Mouse (Mus musculus): ENCODE measurements around the gene Cbfa2t3. TPM values are rescaled to one million over a fixed set of nuclear protein-coding genes. Genes with fewer than 3 reads are reported as not detected.

Cbfa2t3 gene
- total and polyA plus RNA-seq, 2 experiments from 2014 or later = 10.0 to 12.6 TPM

- H3K4me1 ChIP-seq (ENCODE audit: insufficient read depth, low read length) = peaks cover 18% of the 10 kb centered on the region
- TF ChIP-seq CTCF (IDR thresholded peaks at IDR 0.05; ENCODE audit: low read depth) = no peak
- 0 out of 2 replicates have a peak, but pooled peaks cover 4% of the 10 kb centered on the region for H3K36me3 ChIP-seq (ENCODE audit: insufficient read depth, low read length)
- WGBS = 68% methylated on average over 2 of the region's 2 CpGs
- 0 out of 2 replicates have a peak overlapping the region, but pooled peaks have one; percentile 17 for H3K27ac ChIP-seq
- no peaks in the 10 kb centered on the region for H3K27me3 ChIP-seq (ENCODE audit: insufficient read depth, low read length)
- no peak overlapping the region for H3K4me3 ChIP-seq (ENCODE audit: low read length)
- no peak overlapping the region for H3K4me2 ChIP-seq (ENCODE audit: low read depth, low read length)
- DNase-seq (ENCODE audit: low spot score) (no peak), ATAC-seq (no peak)
- H3K9me3 ChIP-seq (ENCODE audit: low read length) = no peaks in the 10 kb centered on the region
- H3K9ac ChIP-seq (replicated peaks; ENCODE audit: low read length) = no peak overlapping the region
Measured at GRCm38 (mm10) chr8:122661894-122662293, 37.0 kb downstream of the Cbfa2t3 start.

- H3K4me1 ChIP-seq (ENCODE audit: insufficient read depth, low read length) = peaks cover 10% of the 10 kb centered on the region
- no peaks in the 10 kb centered on the region for H3K27me3 ChIP-seq (ENCODE audit: insufficient read depth, low read length)
- no peaks in the 10 kb centered on the region for H3K9me3 ChIP-seq (ENCODE audit: low read length)
- H3K27ac ChIP-seq = peak overlapping the region; percentile 17; the same call in 1 of the 2 replicates
- no peak overlapping the region for H3K4me3 ChIP-seq (ENCODE audit: low read length)
- ATAC-seq (no peak), DNase-seq (ENCODE audit: low spot score) (peak; percentile 64)
- H3K36me3 ChIP-seq (ENCODE audit: insufficient read depth, low read length) = 0 out of 2 replicates have a peak, but pooled peaks cover 4% of the 10 kb centered on the region
- no peak overlapping the region for H3K4me2 ChIP-seq (ENCODE audit: low read depth, low read length)
- H3K9ac ChIP-seq (replicated peaks; ENCODE audit: low read length) = no peak overlapping the region
- no peak for TF ChIP-seq CTCF (IDR thresholded peaks at IDR 0.05; ENCODE audit: low read depth)
- WGBS = 21% methylated on average over 7 of the region's 7 CpGs
Measured at GRCm38 (mm10) chr8:122661138-122661537, 37.8 kb downstream of the Cbfa2t3 start.

- ATAC-seq (no peak), DNase-seq (ENCODE audit: low spot score) (no peak)
- Histone ChIP-seq H3K36me3 (ENCODE audit: insufficient read depth, low read length) (0 out of 2 replicates have a peak, but pooled peaks cover 4% of the 10 kb centered on the region), H3K27ac (no peak overlapping the region), H3K27me3 (ENCODE audit: insufficient read depth, low read length) (no peaks in the 10 kb centered on the region), H3K4me1 (ENCODE audit: insufficient read depth, low read length) (peaks cover under 1% of the 10 kb centered on the region), H3K4me3 (ENCODE audit: low read length) (no peak overlapping the region), H3K9me3 (ENCODE audit: low read length) (no peaks in the 10 kb centered on the region), H3K9ac (replicated peaks; ENCODE audit: low read length) (no peak overlapping the region), H3K4me2 (ENCODE audit: low read depth, low read length) (no peak overlapping the region)
- 75% methylated on average over 2 of the region's 2 CpGs for WGBS
- peak; percentile 59 for TF ChIP-seq CTCF (IDR thresholded peaks at IDR 0.05; ENCODE audit: low read depth)
Measured at GRCm38 (mm10) chr8:122660022-122660421, 38.9 kb downstream of the Cbfa2t3 start.

DNA sequence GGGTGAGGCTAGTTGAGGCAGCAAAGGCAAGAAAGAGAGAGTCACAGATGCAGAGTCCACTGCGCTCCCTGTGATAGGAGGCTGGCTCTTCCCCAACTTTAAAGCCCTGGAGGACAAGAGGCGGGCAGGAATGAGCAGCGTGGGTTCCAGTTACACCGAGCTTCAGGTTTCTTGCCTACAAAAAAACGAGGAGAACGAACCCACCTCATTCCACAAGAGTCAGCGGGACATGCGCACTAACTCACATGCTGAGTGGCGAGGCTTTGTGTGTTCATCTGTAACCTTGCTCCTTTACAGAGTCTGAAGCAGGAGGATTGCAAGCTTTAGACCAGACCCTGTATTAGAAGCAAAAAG, 40.1 kb downstream of the Cbfa2t3 start:
- Histone ChIP-seq H3K27me3 (ENCODE audit: insufficient read depth, low read length) (no peaks in the 10 kb centered on the region), H3K27ac (no peak overlapping the region), H3K4me2 (ENCODE audit: low read depth, low read length) (no peak overlapping the region), H3K9ac (replicated peaks; ENCODE audit: low read length) (no peak overlapping the region), H3K36me3 (ENCODE audit: insufficient read depth, low read length) (0 out of 2 replicates have a peak, but pooled peaks cover 4% of the 10 kb centered on the region), H3K9me3 (ENCODE audit: low read length) (no peaks in the 10 kb centered on the region), H3K4me1 (ENCODE audit: insufficient read depth, low read length) (peaks cover 2% of the 10 kb centered on the region; the same call in 1 of the 2 replicates), H3K4me3 (ENCODE audit: low read length) (no peak overlapping the region)
- 78% methylated on average over 9 of the region's 9 CpGs for WGBS
- DNase-seq (ENCODE audit: low spot score) (no peak), ATAC-seq (no peak)
- TF ChIP-seq CTCF (IDR thresholded peaks at IDR 0.05; ENCODE audit: low read depth) = no peak

DNA sequence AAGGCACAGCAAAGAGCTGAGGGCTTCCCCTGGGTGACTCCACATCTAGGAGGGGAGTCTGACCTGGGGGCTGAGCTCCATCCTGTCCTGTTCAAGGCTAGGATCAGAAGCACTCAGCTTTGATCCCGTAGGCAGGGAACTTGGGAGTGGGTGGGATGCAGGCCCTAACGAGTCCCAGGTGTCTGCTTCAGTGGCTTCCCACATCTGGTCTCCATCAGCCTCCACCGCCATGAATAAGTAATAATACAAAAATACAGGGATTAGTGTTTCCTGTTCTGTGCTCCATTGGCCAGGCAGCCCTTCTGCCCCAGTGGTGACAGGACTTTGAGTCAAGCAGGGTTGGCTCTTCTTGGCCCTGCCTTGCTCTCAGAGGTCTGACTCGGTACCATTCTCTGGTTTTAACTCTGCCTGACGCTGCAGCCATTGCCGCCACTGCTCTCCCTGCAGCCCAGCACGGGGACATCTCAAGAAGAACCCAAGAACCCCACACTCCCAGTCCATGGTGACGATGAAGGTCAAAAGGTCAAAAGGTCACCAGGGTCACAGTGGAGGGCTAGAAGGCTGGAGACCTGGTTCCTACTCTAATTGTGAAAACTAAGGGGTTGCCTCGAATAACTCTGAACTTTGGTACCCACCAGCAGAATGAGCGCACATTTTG, 40.6 kb downstream of the Cbfa2t3 start:
- H3K4me3 ChIP-seq (ENCODE audit: low read length) = no peak overlapping the region
- peaks cover 2% of the 10 kb centered on the region; the same call in 1 of the 2 replicates for H3K4me1 ChIP-seq (ENCODE audit: insufficient read depth, low read length)
- no peak for DNase-seq (ENCODE audit: low spot score)
- H3K36me3 ChIP-seq (ENCODE audit: insufficient read depth, low read length) = 0 out of 2 replicates have a peak, but pooled peaks cover 4% of the 10 kb centered on the region
- H3K27me3 ChIP-seq (ENCODE audit: insufficient read depth, low read length) = no peaks in the 10 kb centered on the region
- no peak overlapping the region for H3K9ac ChIP-seq (replicated peaks; ENCODE audit: low read length)
- no peak for ATAC-seq
- H3K4me2 ChIP-seq (ENCODE audit: low read depth, low read length) = no peak overlapping the region
- TF ChIP-seq CTCF (IDR thresholded peaks at IDR 0.05; ENCODE audit: low read depth) = no peak
- H3K9me3 ChIP-seq (ENCODE audit: low read length) = no peaks in the 10 kb centered on the region
- WGBS = 74% methylated on average over 10 of the region's 10 CpGs
- no peak overlapping the region for H3K27ac ChIP-seq

DNA sequence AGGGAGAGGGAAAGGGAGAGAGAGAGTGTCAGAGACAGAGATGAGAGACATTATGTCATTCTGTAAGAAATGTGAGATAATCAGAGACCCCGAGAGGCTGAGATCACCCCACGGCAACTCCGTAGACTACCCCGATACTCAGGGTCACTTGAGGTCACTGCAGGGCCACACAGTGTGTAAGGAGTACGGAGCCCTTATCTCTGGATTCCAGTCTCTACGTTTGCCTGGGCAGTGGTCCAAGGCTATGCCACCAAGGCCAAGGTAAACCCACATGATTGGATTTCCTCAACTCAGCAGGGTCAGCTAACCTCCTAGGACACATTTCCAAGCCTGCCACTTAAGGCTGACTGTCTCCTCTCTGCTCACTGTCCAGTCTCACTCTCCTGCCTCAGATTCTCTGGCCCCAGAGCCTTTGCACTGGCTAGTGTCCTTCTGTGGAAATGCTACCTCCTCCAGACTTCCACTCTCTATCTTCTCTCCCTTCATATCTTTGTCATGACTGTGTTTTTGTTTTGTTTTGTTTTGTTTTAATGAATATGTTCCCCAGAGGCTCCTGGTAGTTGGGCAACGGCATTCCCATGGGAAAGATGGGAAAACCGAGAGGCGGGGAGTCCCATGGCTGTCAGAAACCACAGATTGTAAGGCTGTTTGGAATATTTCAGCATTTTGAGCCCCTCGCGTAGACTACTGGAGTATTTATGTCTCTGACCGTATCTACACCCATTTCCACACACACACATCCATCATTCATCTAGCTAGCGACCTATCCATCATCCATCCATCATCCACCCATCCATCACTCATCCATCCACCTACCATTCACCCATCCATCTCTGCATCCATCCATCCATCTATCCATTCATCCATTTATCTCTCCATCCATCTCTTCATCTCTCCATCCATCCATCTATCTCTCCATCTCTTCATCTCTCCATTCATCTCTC, 42.6 kb downstream of the Cbfa2t3 start:
- Histone ChIP-seq H3K9ac (replicated peaks; ENCODE audit: low read length) (no peak overlapping the region), H3K4me1 (ENCODE audit: insufficient read depth, low read length) (peaks cover 2% of the 10 kb centered on the region), H3K36me3 (ENCODE audit: insufficient read depth, low read length) (0 out of 2 replicates have a peak, but pooled peaks cover 4% of the 10 kb centered on the region), H3K9me3 (ENCODE audit: low read length) (no peaks in the 10 kb centered on the region), H3K27me3 (ENCODE audit: insufficient read depth, low read length) (no peaks in the 10 kb centered on the region), H3K4me3 (ENCODE audit: low read length) (no peak overlapping the region), H3K27ac (no peak overlapping the region), H3K4me2 (ENCODE audit: low read depth, low read length) (no peak overlapping the region)
- 76% methylated on average over 13 of the region's 13 CpGs for WGBS
- DNase-seq (ENCODE audit: low spot score) (no peak), ATAC-seq (no peak)
- TF ChIP-seq CTCF (IDR thresholded peaks at IDR 0.05; ENCODE audit: low read depth) = no peak

All from hindbrain, postnatal 0 days (tissue).